ENCODE assay signal across 35 mouse cellular contexts in genomic region chr17:66619996-66620656, GRCm38 (mm10). TPM values are rescaled to one million over a fixed set of nuclear protein-coding genes. Genes with fewer than 3 reads are reported as not detected.
A peak's percentile ranks its signal among the peaks of the same experiment; 100 is the strongest.
DNase-seq lines count a peak whose midpoint lies in the region; ATAC-seq and TF ChIP-seq lines count a peak whose summit lies in the region.
"Had no signal": no experiment of that assay in that cellular context is flagged by ENCODE, and none has a peak within 500 bp of the region (broad histone marks: within the 10 kb centered on the region; RNA-seq: fewer than 3 reads in every experiment).

No protein-coding gene starts in this region.

- no peaks in the 10 kb centered on the region for H3K4me1 ChIP-seq in intestine, postnatal 0 days (replicated peaks; ENCODE audit: control insufficient read depth, insufficient read depth, low read length)
- no peaks in the 10 kb centered on the region for H3K4me1 ChIP-seq in intestine, embryonic 16.5 days (ENCODE audit: control insufficient read depth, insufficient read depth, low read length)
- H3K4me1 ChIP-seq in hindbrain, postnatal 0 days (ENCODE audit: insufficient read depth, low read length), result no peaks in the 10 kb centered on the region
- H3K4me1 ChIP-seq: heart, embryonic 12.5 days; intestine, embryonic 15.5 days; limb, embryonic 12.5 days; liver, embryonic 15.5 days; lung, embryonic 15.5 days had no signal

- H3K9ac ChIP-seq in intestine, postnatal 0 days (ENCODE audit: low read depth, low read length), result no peak overlapping the region
- no peak overlapping the region for H3K9ac ChIP-seq in intestine, embryonic 16.5 days (ENCODE audit: low read depth, low read length)
- H3K9ac ChIP-seq in hindbrain, postnatal 0 days (replicated peaks; ENCODE audit: low read length), result no peak overlapping the region
- H3K9ac ChIP-seq: heart, embryonic 12.5 days; intestine, embryonic 15.5 days; limb, embryonic 12.5 days; liver, embryonic 15.5 days; lung, embryonic 15.5 days had no signal

- no peak for ATAC-seq in intestine, postnatal 0 days
- ATAC-seq in intestine, embryonic 16.5 days, result no peak
- no peak for ATAC-seq in hindbrain, postnatal 0 days
- ATAC-seq: forebrain, embryonic 14.5 days; intestine, embryonic 15.5 days had no signal

- 76% methylated on average over 13 of the region's 13 CpGs for WGBS in intestine, postnatal 0 days
- WGBS in intestine, embryonic 16.5 days, result 74% methylated on average over 13 of the region's 13 CpGs
- 57% methylated on average over 13 of the region's 13 CpGs for WGBS in hindbrain, postnatal 0 days

- peak; percentile 8 for DNase-seq in retina, postnatal 1 day
- DNase-seq in retina, embryonic 14.5 days (ENCODE audit: low spot score), result no peak
- DNase-seq in hindbrain, postnatal 0 days (ENCODE audit: low spot score), result peak; percentile 12
- DNase-seq in gastrocnemius, adult 18-20 months (ENCODE audit: low spot score), result no peak
- no peak for DNase-seq in heart, postnatal 25 days (ENCODE audit: low spot score)
- DNase-seq: adrenal gland, postnatal 25 days; B cell, adult 2 months; cerebellum, adult 18-20 months; cerebellum, postnatal 14 days; gastrocnemius, adult 2 months; gastrocnemius, postnatal 36 days; heart, adult 2 months; kidney, adult 9 months; kidney, postnatal 14 days; layer of hippocampus, adult 9-11 months; thymus, postnatal 4 days had no signal

- intact Hi-C loops in heart, postnatal 25 days (cut with DNase I), result no loop called here

- no peaks in the 10 kb centered on the region for H3K27me3 ChIP-seq in intestine, postnatal 0 days (replicated peaks; ENCODE audit: control insufficient read depth, insufficient read depth, low read length)
- no peaks in the 10 kb centered on the region for H3K27me3 ChIP-seq in intestine, embryonic 16.5 days (replicated peaks; ENCODE audit: control insufficient read depth, insufficient read depth, low read length)
- H3K27me3 ChIP-seq in hindbrain, postnatal 0 days (ENCODE audit: insufficient read depth, low read length), result no peaks in the 10 kb centered on the region
- H3K27me3 ChIP-seq: heart, embryonic 12.5 days; intestine, embryonic 15.5 days; limb, embryonic 12.5 days; liver, embryonic 15.5 days; lung, embryonic 15.5 days had no signal

- no peak overlapping the region for H3K4me3 ChIP-seq in intestine, postnatal 0 days (ENCODE audit: low read depth, low read length)
- H3K4me3 ChIP-seq in intestine, embryonic 16.5 days (ENCODE audit: low read length), result no peak overlapping the region
- H3K4me3 ChIP-seq in hindbrain, postnatal 0 days (ENCODE audit: low read length), result no peak overlapping the region
- H3K4me3 ChIP-seq: erythroblast, embryonic 14.5 days; gastrocnemius, adult 2 months; heart, adult 2 months; heart, embryonic 12.5 days; intestine, embryonic 15.5 days; limb, embryonic 12.5 days; liver, embryonic 15.5 days; lung, embryonic 15.5 days had no signal

- TF ChIP-seq CTCF in intestine, postnatal 0 days (IDR thresholded peaks at IDR 0.05; ENCODE audit: low read depth), result peak; percentile 14; the same call in 1 of the 2 replicates
- TF ChIP-seq CTCF in hindbrain, postnatal 0 days (IDR thresholded peaks at IDR 0.05; ENCODE audit: low read depth), result no peak

- H3K9me3 ChIP-seq in intestine, postnatal 0 days (ENCODE audit: control insufficient read depth), result no peaks in the 10 kb centered on the region
- no peaks in the 10 kb centered on the region for H3K9me3 ChIP-seq in intestine, embryonic 16.5 days (ENCODE audit: control insufficient read depth, low read length)
- no peaks in the 10 kb centered on the region for H3K9me3 ChIP-seq in hindbrain, postnatal 0 days (ENCODE audit: low read length)
- H3K9me3 ChIP-seq: intestine, embryonic 15.5 days; limb, embryonic 12.5 days; liver, embryonic 15.5 days; lung, embryonic 15.5 days had no signal

- H3K4me2 ChIP-seq in intestine, postnatal 0 days (replicated peaks; ENCODE audit: low read depth), result no peak overlapping the region
- H3K4me2 ChIP-seq in intestine, embryonic 16.5 days (ENCODE audit: low read depth, low read length), result no peak overlapping the region
- no peak overlapping the region for H3K4me2 ChIP-seq in hindbrain, postnatal 0 days (ENCODE audit: low read depth, low read length)
- H3K4me2 ChIP-seq: heart, embryonic 12.5 days; intestine, embryonic 15.5 days; limb, embryonic 12.5 days; liver, embryonic 15.5 days; lung, embryonic 15.5 days had no signal

- no peak overlapping the region for H3K27ac ChIP-seq in intestine, postnatal 0 days (ENCODE audit: low read depth, low read length)
- H3K27ac ChIP-seq in intestine, embryonic 16.5 days (ENCODE audit: low read length), result no peak overlapping the region
- no peak overlapping the region for H3K27ac ChIP-seq in hindbrain, postnatal 0 days
- H3K27ac ChIP-seq: gastrocnemius, adult 2 months; heart, adult 2 months; intestine, embryonic 15.5 days; limb, embryonic 12.5 days; liver, embryonic 15.5 days; lung, embryonic 15.5 days had no signal

- no peaks in the 10 kb centered on the region for H3K36me3 ChIP-seq in intestine, postnatal 0 days (ENCODE audit: control insufficient read depth, insufficient read depth)
- no peaks in the 10 kb centered on the region for H3K36me3 ChIP-seq in intestine, embryonic 16.5 days (ENCODE audit: control insufficient read depth, insufficient read depth, low read length)
- no peaks in the 10 kb centered on the region for H3K36me3 ChIP-seq in hindbrain, postnatal 0 days (ENCODE audit: insufficient read depth, low read length)
- H3K36me3 ChIP-seq: heart, embryonic 12.5 days; intestine, embryonic 15.5 days; limb, embryonic 12.5 days; liver, embryonic 15.5 days; lung, embryonic 15.5 days had no signal

RNA-seq across cellular contexts. Expression of gene Themis3, which starts 25.7 kb away (rescaled TPM):
- polyA plus RNA-seq in intestine, postnatal 0 days (2015; fragmentation: Nextera tagmentation; extraction: Ambion mirVana), result 25.7 and 30.6 TPM in 2 replicates
- 4.5 and 9.1 TPM in 2 replicates for polyA plus RNA-seq in intestine, embryonic 16.5 days (2015; fragmentation: Nextera tagmentation; extraction: Ambion mirVana)
- total RNA-seq in hindbrain, postnatal 0 days (2014; rRNA removed), result 0.10 TPM in 1 of 2 replicates, not detected in the other
- not detected in 2 replicates for polyA plus RNA-seq in hindbrain, postnatal 0 days (2015; fragmentation: Nextera tagmentation; extraction: Ambion mirVana)
- under 1 TPM; 0.09 to 0.95 TPM for total RNA-seq in gastrocnemius, adult 18-20 months (2021)
- under 1 TPM in 1 of 2 experiments, not detected in 1; 0.08 TPM for total RNA-seq in heart, postnatal 25 days (2021)
- total RNA-seq: adrenal gland, adult 18-20 months; adrenal gland, postnatal 25 days; heart, adult 2 months; hematopoietic stem cell, adult 5-6 weeks; liver, adult 2 months; megakaryocyte progenitor cell, adult 5-6 weeks had no signal
- polyA plus RNA-seq: cortical plate, adult 2 months; embryonic facial prominence, embryonic 14.5 days; erythroblast, embryonic 14.5 days; forebrain, embryonic 14.5 days; frontal cortex, adult 2 months; heart, adult 2 months; heart, embryonic 12.5 days; heart, postnatal 0 days; limb, embryonic 12.5 days; liver, adult 2 months; liver, embryonic 15.5 days; testis, adult 2 months; thymus, postnatal 0 days had no signal

Comparison
In these comparisons a context has a peak if more than half of its experiments do, and no peak if none do; other contexts are left out.
1. DNase-seq: peak in retina, postnatal 1 day (single experiment) and hindbrain, postnatal 0 days (single experiment); none in retina, embryonic 14.5 days (single experiment), gastrocnemius, adult 18-20 months (single experiment) and heart, postnatal 25 days (single experiment).